Mouse (Mus musculus) naive thymus-derived CD4-positive, alpha-beta T cell, adult 2 months (primary cell): ENCODE measurements around the gene Khdc3.
"Not testable (repeated sequence)": the region's sequence is repeated elsewhere in the genome, so short reads cannot be mapped to it uniquely, and the experiment has no call there.

Source experiments
- DNase-seq: peaks from one replicate; pipeline ENCODE4 v3.0.0-alpha.2; 2011; ENCODE audit warnings: low read depth

Gene Khdc3

GRCm38 (mm10) chr9:73101536-73101935, at the start of gene Khdc3:
Gene Khdc3 (plus strand): TSS chr9:73101836.
- DNase-seq: no peak

- DNase-seq: peak; percentile 54
Measured at GRCm38 (mm10) chr9:73055441-73055911, 46.2 kb upstream of the Khdc3 start.

GRCm38 (mm10) chr9:73059224-73059623, 42.4 kb upstream of the Khdc3 start:
- DNase-seq: no peak

DNA sequence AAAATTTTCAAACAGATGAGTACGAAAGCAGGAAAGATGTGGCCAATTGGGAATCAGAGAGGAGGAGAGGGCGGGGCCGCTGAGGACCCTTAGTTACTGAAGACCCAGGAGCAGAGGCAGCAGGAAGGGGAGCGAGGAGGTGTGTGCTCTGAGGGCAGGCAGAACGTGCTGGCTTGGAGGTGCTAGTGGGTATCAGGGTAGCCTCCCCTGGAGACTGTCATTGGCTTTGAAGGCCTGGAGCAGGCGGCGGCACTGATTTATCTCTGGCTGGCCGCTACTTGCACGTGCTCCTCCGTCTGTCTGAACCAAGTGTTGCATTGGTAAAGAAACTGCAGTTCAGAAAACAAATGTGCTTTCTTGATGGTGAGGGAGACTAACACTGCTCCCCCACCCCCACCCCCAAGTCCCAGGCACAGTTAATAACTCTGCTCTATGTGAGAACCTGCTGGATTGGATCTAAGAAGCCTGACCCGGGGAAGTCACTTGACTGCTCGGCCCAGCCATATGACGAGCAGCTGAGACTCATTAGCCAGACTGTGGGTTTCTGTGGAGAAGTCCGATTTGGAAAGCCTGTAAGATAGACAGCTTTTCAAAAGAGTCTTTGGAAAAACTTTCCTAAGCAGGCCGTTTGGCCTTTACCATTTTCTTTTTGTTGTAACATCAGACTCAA, 37.9 kb upstream of the Khdc3 start:
- no peak for DNase-seq

- DNase-seq: no peak
Measured at GRCm38 (mm10) chr9:73067086-73067485, 34.5 kb upstream of the Khdc3 start.

- peak; percentile 31 for DNase-seq
Measured at GRCm38 (mm10) chr9:73068230-73068679, 33.4 kb upstream of the Khdc3 start.

DNA sequence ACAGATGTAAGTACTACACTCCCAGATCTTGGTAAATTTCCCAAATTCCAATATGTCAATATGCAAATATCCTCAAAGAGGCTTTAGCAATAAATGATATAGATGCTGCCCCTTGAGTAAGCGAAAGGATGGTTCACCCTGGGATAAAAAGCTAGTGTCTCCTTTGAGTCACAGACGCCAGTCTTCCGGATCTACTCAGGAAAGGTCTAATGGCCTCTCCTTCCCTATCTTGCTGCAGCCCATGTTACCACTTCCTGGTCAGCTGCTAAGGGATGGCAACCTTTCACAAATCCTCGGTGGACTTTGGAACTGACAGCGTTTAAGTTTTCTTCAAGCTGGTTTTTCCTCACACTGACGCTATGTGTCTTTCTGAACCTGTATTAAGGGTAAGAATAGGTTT, 32.9 kb upstream of the Khdc3 start:
- DNase-seq: no peak

DNA sequence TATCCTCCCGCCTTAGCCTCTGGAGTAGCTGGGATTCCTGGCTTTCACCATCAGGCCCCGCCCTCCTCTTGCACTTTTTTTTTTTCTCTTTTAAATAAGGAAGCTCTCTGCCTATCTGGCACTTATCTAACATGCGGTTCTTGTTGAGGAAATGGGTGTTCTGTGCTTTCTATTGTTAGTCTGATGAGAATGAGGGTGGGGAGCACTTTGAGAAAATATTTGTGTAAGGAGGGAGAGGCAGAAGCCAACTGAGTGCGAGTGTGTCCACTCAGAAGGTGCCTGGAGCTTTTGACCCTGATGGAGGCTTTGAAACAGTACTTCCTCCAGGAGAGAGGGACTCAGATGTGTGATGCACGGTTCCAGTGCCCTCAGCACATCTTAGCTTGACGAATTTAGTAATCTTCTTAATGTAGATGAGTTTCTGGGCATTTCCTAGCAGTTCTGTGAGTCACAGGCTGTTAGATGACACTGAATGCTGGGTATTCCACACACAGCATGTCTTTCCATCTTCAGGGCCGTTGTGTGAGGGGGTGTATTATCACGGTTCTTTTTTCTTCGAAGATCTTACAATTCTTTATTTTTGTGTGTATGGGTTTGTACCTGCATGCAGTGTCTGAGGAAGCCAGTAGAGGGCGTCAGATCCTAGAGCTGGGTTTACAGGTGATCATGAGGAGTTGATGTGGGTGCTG, 30.5 kb upstream of the Khdc3 start:
- DNase-seq: peak; percentile 63

GRCm38 (mm10) chr9:73072426-73072825, 29.2 kb upstream of the Khdc3 start:
- DNase-seq: peak; percentile 49

DNA sequence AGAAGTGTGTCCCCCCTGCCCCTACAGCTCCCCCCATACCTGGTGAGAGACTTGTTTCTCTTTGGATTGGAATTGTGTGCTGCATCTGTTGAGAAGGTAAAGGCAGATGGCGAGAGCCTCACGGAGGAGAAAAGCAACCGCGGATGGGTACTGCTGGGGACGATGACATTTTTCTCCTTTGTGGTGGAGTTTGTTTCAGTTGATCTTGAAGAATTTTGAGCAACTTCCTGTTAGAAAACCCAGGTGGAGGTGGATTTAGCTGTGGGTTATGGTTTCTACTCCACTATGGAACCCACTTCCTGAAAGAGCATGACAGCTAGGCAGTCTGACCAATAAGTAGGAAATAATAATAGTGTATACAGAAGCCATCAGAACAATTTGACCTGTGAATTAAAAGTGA, 28.5 kb upstream of the Khdc3 start:
- DNase-seq: peak; percentile 76

DNA sequence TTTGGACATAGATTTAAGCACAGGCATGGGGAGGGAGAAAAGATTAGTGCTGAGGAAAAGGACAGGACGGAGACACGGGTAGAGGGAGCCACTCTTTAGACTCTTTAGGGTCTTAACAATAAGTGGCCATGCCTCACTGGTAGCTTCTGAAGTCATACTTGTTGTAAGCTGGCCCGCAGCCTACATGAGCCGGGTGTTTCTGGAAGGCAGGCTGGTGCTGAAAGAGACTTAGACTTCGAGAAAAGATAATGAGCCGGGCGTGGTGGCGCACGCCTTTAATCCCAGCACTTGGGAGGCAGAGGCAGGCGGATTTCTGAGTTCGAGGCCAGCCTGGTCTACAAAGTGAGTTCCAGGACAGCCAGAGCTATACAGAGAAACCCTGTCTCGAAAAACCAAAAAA, 22.3 kb upstream of the Khdc3 start:
- DNase-seq: not testable (repeated sequence)

DNA sequence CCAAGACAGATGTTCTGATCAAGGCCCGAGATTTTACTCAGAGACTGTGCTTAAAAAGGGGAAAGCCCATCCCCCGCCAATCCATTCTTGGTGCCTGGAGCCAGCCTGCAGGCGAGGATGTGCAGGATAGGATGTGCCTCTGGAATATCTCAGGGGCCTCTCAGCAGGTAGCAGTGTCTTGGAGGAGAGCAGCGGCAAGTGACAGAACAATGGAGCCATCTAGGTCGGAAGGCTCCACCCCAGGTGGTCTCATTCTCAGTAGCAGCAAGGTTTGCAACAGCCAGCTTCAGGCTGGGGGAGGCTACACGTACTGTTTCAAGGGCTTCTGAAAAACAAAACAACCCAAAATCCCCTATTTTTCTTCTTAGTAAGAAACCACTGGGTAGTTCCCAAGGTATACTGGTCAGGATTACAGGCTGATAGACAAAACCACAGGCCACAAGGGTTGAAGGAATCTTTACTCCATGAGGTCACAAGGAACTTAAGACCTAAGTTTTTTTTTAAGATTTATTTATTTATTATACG, 21.8 kb upstream of the Khdc3 start:
- no peak for DNase-seq

GRCm38 (mm10) chr9:73082291-73083000, 19.2 kb upstream of the Khdc3 start:
- no peak for DNase-seq

GRCm38 (mm10) chr9:73083956-73084355, 17.7 kb upstream of the Khdc3 start:
- DNase-seq: no peak

- DNase-seq: peak; percentile 29
Measured at GRCm38 (mm10) chr9:73085845-73086244, 15.8 kb upstream of the Khdc3 start.

- DNase-seq: peak; percentile 64
Measured at GRCm38 (mm10) chr9:73087121-73087520, 14.5 kb upstream of the Khdc3 start.

DNA sequence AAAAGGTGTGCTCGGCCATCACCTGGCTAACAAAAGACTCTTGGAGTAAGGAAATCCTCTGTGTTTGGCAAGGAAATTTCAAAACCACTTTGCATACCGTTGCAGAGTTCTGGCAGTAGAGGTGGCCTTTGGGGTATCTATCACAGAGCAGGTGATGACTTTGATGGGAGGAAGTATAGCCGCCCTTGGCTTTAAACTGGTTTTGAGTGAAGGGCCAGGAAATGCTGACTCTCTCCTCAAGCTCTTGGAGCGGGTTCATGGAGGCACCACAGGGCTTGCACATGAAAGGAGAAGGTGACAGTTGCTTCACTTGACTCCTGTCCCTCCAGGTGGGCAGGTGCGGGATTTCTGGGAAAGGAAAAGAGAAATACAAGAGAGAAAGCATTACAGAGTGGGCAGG, 14.1 kb upstream of the Khdc3 start:
- DNase-seq: peak; percentile 54

DNA sequence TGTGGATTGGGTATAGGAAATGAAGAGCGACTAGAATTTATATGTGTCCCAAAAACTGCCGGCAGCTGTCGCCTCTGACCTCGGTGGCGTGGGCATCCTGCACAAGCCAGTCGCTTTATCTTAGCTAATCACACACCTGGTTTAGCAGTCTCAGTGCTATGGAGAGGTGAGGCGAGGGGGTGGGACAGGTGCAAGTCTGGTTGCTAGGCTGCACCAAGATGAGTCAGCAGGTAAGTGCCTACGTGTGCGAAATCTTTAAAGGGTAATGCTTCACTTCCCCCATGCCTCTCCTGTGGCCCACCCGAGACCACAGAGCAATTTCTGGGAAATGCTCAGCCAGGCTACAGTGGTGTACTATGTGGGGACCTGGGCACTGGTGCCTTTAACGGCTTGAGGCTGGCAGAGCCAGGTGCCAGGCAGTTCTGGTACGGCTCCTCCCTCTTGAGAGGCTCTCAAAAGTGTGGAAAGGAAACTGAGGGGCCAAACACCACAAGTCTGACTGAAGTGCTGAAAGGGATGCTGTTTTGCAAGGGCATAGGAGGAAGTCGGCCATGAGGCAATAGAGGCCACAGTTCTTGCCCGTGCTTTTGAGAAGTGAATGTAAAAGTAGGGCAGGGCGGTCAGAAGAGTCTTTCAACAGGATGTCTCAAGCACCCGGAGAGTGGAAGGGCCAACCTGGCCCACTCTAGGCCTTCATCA, 12.3 kb upstream of the Khdc3 start:
- DNase-seq: peak; percentile 72

DNA sequence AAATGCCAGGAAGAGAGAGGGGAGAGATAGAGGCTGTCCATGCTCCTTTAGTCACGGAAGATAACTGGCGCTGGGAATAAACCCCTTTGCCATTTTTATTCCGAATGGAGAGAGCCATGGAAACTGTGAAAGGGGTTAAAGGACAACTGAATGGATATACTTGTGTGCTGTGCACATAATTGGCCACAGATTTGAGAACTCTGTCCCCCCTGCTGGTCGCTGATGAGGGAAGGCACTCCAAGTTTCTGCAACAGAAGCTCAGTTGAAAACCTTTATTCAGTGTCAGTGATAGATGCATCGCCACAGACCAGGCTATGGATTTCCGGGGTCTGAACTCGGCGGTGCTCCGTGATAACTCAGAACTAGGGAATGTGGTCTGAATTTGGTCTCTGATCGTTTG, 11.5 kb upstream of the Khdc3 start:
- no peak for DNase-seq

DNA sequence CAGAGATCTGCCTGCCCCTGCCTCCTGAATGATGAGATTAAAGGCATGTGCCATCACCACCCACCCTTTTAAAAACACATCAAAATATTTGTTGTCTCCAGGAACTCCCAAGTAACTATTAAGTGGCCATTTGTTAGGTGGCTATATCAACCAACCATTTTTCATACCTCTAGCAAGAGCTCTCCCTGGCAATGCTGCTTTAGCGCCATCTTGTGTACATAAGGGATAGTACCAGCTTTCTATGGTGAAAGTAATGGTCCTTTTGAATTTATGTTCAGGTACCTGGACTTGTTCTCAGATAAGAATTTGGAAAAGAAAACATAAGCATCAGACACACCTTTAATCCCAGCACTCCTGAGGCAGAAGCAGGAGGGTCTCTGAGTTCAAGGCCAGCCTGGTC, 9.9 kb upstream of the Khdc3 start:
- peak; percentile 85 for DNase-seq

- no peak for DNase-seq
Measured at GRCm38 (mm10) chr9:73094580-73094979, 7.1 kb upstream of the Khdc3 start.

DNA sequence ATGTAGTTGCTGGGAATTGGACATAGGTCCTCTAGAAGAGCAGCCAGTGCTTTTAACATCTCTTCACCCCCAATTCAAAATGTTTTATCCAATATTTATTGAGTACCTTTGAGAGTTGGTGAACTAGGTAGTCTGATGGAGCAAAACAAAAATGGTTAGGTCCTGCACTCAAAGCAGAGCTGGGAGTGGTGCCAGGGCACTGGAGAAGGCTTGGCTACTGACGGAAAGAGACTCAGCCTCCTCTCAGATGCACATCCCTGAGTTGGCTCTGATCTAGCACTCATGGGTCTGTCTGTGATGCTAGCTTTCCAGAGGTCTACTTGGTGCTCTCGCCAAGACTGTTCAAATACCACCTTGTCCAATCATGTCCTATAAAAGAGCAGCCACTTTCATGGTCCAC, 3.7 kb upstream of the Khdc3 start:
- no peak for DNase-seq
